Mouse (Mus musculus) kidney, adult 2 months (tissue): Measurements from ENCODE around the gene Cyyr1. TPM values are rescaled to one million over a fixed set of nuclear protein-coding genes. Genes with fewer than 3 reads are reported as not detected.

Experiments used
- DNase-seq: peaks from one replicate; pipeline ENCODE4 v3.0.0; 2021
- H3K27ac ChIP-seq: fragments of 200-500 bp; 2 replicates; pipeline ENCODE4 v1.5.1; 2012; ENCODE audit warnings: low read depth, low read length, control low read depth, inconsistent platforms; ENCODE audit not compliant: insufficient read depth
- H3K27me3 ChIP-seq: fragments of 200-500 bp; replicated peaks from 2 replicates; pipeline ENCODE4 v1.6.1; 2012; ENCODE audit warnings: mild to moderate bottlenecking, moderate library complexity, low read length, inconsistent platforms; ENCODE audit not compliant: control insufficient read depth, insufficient read depth
- H3K36me3 ChIP-seq: fragments of 200-500 bp; 2 replicates; pipeline ENCODE4 v1.6.1; 2012; ENCODE audit warnings: mild to moderate bottlenecking, moderate library complexity, low read length, inconsistent platforms; ENCODE audit not compliant: control insufficient read depth, insufficient read depth
- H3K4me1 ChIP-seq: fragments of 200-500 bp; 2 replicates; pipeline ENCODE4 v1.6.1; 2011; ENCODE audit warnings: low read length; ENCODE audit not compliant: control insufficient read depth, insufficient read depth
- H3K4me3 ChIP-seq: fragments of 200-500 bp; 2 replicates; pipeline ENCODE4 v1.5.1; 2011; ENCODE audit warnings: mild to moderate bottlenecking, low read depth, low read length, control low read depth; ENCODE audit not compliant: insufficient read depth
- CTCF ChIP-seq: fragments of 200-500 bp; conservative IDR thresholded peaks from 2 replicates; pipeline ENCODE4 v1.5.1; 2011; ENCODE audit warnings: low read depth, mild to moderate bottlenecking, control low read depth, low read length, moderate library complexity, mixed read lengths; ENCODE audit not compliant: insufficient read depth, insufficient read length
- POLR2A ChIP-seq: fragments of 200-500 bp; IDR thresholded peaks from one replicate; pipeline ENCODE4 v1.6.1; 2011; ENCODE audit warnings: low read depth, low read length, control low read depth
- WGBS: fragments of 180-500 bp; shearing (Covaris S2); methylation state at CpG from one replicate; pipeline ENCODE4 v1.1.7; 2018; 5-methylcytosine and 5-hydroxymethylcytosine counted together
- polyA plus RNA-seq: library from polyadenylated mRNA; depleted of rRNA; stranded (reverse); fragments of >200 nt; gene quantifications from 2 replicates; pipeline ENCODE4 v1.2.3, GENCODE M21; 2012

Gene Cyyr1
- polyA plus RNA-seq, 1 experiment, result 7.1 TPM

- TF ChIP-seq CTCF (no peak), POLR2A (no peak)
- H3K4me1 ChIP-seq, result no peaks in the 10 kb centered on the region
- no peaks in the 10 kb centered on the region for H3K27me3 ChIP-seq
- no peak overlapping the region for H3K27ac ChIP-seq
- H3K4me3 ChIP-seq, result no peak overlapping the region
- no peak for DNase-seq
- 83% methylated on average over 5 of the region's 5 CpGs for WGBS
- no peaks in the 10 kb centered on the region for H3K36me3 ChIP-seq
These were observed 49.8 kb downstream of the Cyyr1 start for GRCm38 (mm10) chr16:85503416-85503815.

GRCm38 (mm10) chr16:85495837-85496236 is 57.4 kb downstream of the Cyyr1 start:
- DNase-seq, result no peak
- no peaks in the 10 kb centered on the region for H3K36me3 ChIP-seq
- no peaks in the 10 kb centered on the region for H3K27me3 ChIP-seq
- no peak overlapping the region for H3K27ac ChIP-seq
- WGBS, result 97% methylated on average over 2 of the region's 2 CpGs
- no peak for TF ChIP-seq POLR2A
- no peak for TF ChIP-seq CTCF
- H3K4me3 ChIP-seq, result no peak overlapping the region
- H3K4me1 ChIP-seq, result no peaks in the 10 kb centered on the region

- no peaks in the 10 kb centered on the region for H3K27me3 ChIP-seq
- DNase-seq, result no peak
- TF ChIP-seq POLR2A (no peak), CTCF (no peak)
- WGBS, result 68% methylated on average over 5 of the region's 5 CpGs
- no peak overlapping the region for H3K27ac ChIP-seq
- H3K4me3 ChIP-seq, result no peak overlapping the region
- no peaks in the 10 kb centered on the region for H3K4me1 ChIP-seq
- H3K36me3 ChIP-seq, result no peaks in the 10 kb centered on the region
These were observed 65.0 kb downstream of the Cyyr1 start for GRCm38 (mm10) chr16:85488105-85488607.

GRCm38 (mm10) chr16:85487266-85487665 is 65.9 kb downstream of the Cyyr1 start:
- Histone ChIP-seq H3K36me3 (no peaks in the 10 kb centered on the region), H3K27me3 (no peaks in the 10 kb centered on the region), H3K27ac (no peak overlapping the region), H3K4me1 (no peaks in the 10 kb centered on the region), H3K4me3 (no peak overlapping the region)
- 94% methylated on average over 7 of the region's 7 CpGs for WGBS
- TF ChIP-seq CTCF (no peak), POLR2A (no peak)
- no peak for DNase-seq

GRCm38 (mm10) chr16:85484557-85484956 is 68.6 kb downstream of the Cyyr1 start:
- no peak overlapping the region for H3K4me3 ChIP-seq
- H3K27me3 ChIP-seq, result no peaks in the 10 kb centered on the region
- TF ChIP-seq POLR2A, result no peak
- no peaks in the 10 kb centered on the region for H3K36me3 ChIP-seq
- WGBS, result 86% methylated on average over 4 of the region's 4 CpGs
- no peak for DNase-seq
- no peaks in the 10 kb centered on the region for H3K4me1 ChIP-seq
- H3K27ac ChIP-seq, result no peak overlapping the region

GRCm38 (mm10) chr16:85474552-85475071 is 78.6 kb downstream of the Cyyr1 start:
- Histone ChIP-seq H3K27ac (no peak overlapping the region), H3K4me1 (no peaks in the 10 kb centered on the region), H3K27me3 (no peaks in the 10 kb centered on the region), H3K36me3 (no peaks in the 10 kb centered on the region), H3K4me3 (no peak overlapping the region)
- no peak for TF ChIP-seq POLR2A
- TF ChIP-seq CTCF, result no peak
- WGBS, result 53% methylated on average over 5 of the region's 5 CpGs
- peak; percentile 19 for DNase-seq

GRCm38 (mm10) chr16:85470057-85470456 is 83.1 kb downstream of the Cyyr1 start:
- Histone ChIP-seq H3K4me1 (no peaks in the 10 kb centered on the region), H3K27ac (no peak overlapping the region), H3K4me3 (no peak overlapping the region), H3K36me3 (no peaks in the 10 kb centered on the region), H3K27me3 (no peaks in the 10 kb centered on the region)
- 90% methylated on average over 4 of the region's 4 CpGs for WGBS
- no peak for DNase-seq
- TF ChIP-seq POLR2A (no peak), CTCF (no peak)
